Mouse (Mus musculus) kidney, adult 8-10 months (tissue): ENCODE measurements around the gene Gan.

Source experiments
- DNase-seq, 2 experiments: peaks; one replicate each; pipeline ENCODE4 v3.0.0; 2022

Gene Gan

GRCm38 (mm10) chr8:117159031-117159430 is 1.1 kb downstream of the Gan start:
- DNase-seq = peak; percentile 30 to 58

- no peak for DNase-seq
Measured at GRCm38 (mm10) chr8:117164912-117165311, 7.0 kb downstream of the Gan start.

GRCm38 (mm10) chr8:117165542-117165941 is 7.6 kb downstream of the Gan start:
- DNase-seq = no peak

GRCm38 (mm10) chr8:117166515-117166914 is 8.6 kb downstream of the Gan start:
- DNase-seq = no peak

GRCm38 (mm10) chr8:117167243-117167883 is 9.4 kb downstream of the Gan start:
- DNase-seq = no peak

GRCm38 (mm10) chr8:117168378-117168777 is 10.4 kb downstream of the Gan start:
- DNase-seq = no peak

GRCm38 (mm10) chr8:117171826-117172225 is 13.9 kb downstream of the Gan start:
- no peak for DNase-seq

GRCm38 (mm10) chr8:117172904-117173303 is 15.0 kb downstream of the Gan start:
- peak in 1 of 2 experiments; percentile 19 for DNase-seq

GRCm38 (mm10) chr8:117173690-117174089 is 15.8 kb downstream of the Gan start:
- no peak for DNase-seq

GRCm38 (mm10) chr8:117174536-117174935 is 16.6 kb downstream of the Gan start:
- no peak for DNase-seq

GRCm38 (mm10) chr8:117176308-117176707 is 18.4 kb downstream of the Gan start:
- DNase-seq = no peak

- DNase-seq = no peak
Measured at GRCm38 (mm10) chr8:117177236-117177635, 19.3 kb downstream of the Gan start.

- no peak for DNase-seq
Measured at GRCm38 (mm10) chr8:117178039-117178438, 20.1 kb downstream of the Gan start.

- DNase-seq = no peak
Measured at GRCm38 (mm10) chr8:117178676-117179075, 20.7 kb downstream of the Gan start.

- DNase-seq = no peak
Measured at GRCm38 (mm10) chr8:117182746-117183145, 24.8 kb downstream of the Gan start.

GRCm38 (mm10) chr8:117183664-117184377 is 25.9 kb downstream of the Gan start:
- DNase-seq = no peak

GRCm38 (mm10) chr8:117194355-117194754 is 36.4 kb downstream of the Gan start:
- DNase-seq = no peak

- no peak for DNase-seq
Measured at GRCm38 (mm10) chr8:117196593-117196992, 38.7 kb downstream of the Gan start.

GRCm38 (mm10) chr8:117197551-117197950 is 39.6 kb downstream of the Gan start:
- DNase-seq = no peak

GRCm38 (mm10) chr8:117198141-117198935 is 40.4 kb downstream of the Gan start:
- peak; percentile 57 to 68 for DNase-seq

GRCm38 (mm10) chr8:117199658-117200057 is 41.7 kb downstream of the Gan start:
- DNase-seq = no peak

- no peak for DNase-seq
Measured at GRCm38 (mm10) chr8:117200346-117200745, 42.4 kb downstream of the Gan start.

- no peak for DNase-seq
Measured at GRCm38 (mm10) chr8:117200803-117201202, 42.9 kb downstream of the Gan start.
